Mouse (Mus musculus): ENCODE data around the gene Sdk1. TPM values are rescaled to one million over a fixed set of nuclear protein-coding genes. Genes with fewer than 3 reads are reported as not detected.
"Not testable (repeated sequence)": the region's sequence is repeated elsewhere in the genome, so short reads cannot be mapped to it uniquely, and the experiment has no call there.

Gene Sdk1
- polyA plus RNA-seq, 1 experiment: not detected

DNA sequence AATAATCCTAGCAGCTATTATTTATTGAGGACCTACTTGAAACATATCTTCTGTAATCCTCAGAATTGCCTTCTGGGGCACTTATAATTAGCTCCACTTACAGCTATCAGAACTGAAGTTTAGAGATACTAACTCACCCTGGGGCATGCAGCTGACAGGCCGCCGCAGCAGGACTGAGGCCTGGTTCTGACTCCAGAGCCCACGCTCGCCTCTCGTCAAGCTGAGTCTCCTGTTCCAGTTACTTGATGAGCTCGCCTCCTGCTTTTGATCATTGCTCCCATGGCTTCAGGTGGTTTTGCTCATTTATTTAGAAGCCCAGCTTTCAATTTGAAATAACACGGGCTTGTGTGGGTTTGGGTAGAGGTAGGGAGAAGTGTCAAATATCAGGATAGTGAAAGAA lies 374.5 kb downstream of the Sdk1 start:
- Histone ChIP-seq H3K27ac (ENCODE audit: insufficient read depth, low read depth, low read length) (no peak overlapping the region), H3K4me1 (ENCODE audit: control insufficient read depth, insufficient read depth, low read length) (peaks cover 2% of the 10 kb centered on the region; the same call in 1 of the 2 replicates), H3K4me3 (ENCODE audit: insufficient read depth, low read depth, low read length) (no peak overlapping the region)
- 95% methylated on average over 7 of the region's 7 CpGs for WGBS
- TF ChIP-seq POLR2A (IDR thresholded peaks at IDR 0.05; ENCODE audit: insufficient read depth, low read depth, low read length) (no peak), CTCF (IDR thresholded peaks at IDR 0.05; ENCODE audit: insufficient read depth, low read depth, low read length) (no peak)

DNA sequence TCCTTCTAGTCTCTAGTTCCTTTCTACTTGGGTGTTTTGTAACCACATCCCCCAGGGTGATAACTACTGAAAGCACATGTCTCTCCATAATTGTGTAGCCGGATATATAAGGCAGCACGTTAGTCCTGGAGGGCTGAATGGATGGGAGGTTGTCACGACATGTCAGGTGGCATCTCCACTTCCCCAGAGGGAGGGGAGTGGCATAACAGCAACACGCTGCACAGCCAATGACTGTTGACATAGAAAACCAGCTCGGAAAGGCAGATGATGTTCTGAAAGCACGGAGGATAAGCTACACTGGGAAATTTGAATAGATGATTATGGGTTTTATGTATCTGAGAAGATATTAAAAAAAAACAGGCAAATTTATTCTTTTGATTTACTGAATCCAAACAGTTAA lies 376.4 kb downstream of the Sdk1 start:
- TF ChIP-seq CTCF (IDR thresholded peaks at IDR 0.05; ENCODE audit: insufficient read depth, low read depth, low read length) (no peak), POLR2A (IDR thresholded peaks at IDR 0.05; ENCODE audit: insufficient read depth, low read depth, low read length) (no peak)
- WGBS: 45% methylated on average over 6 of the region's 6 CpGs
- Histone ChIP-seq H3K4me3 (ENCODE audit: insufficient read depth, low read depth, low read length) (no peak overlapping the region), H3K4me1 (ENCODE audit: control insufficient read depth, insufficient read depth, low read length) (peaks cover 2% of the 10 kb centered on the region; the same call in 1 of the 2 replicates), H3K27ac (ENCODE audit: insufficient read depth, low read depth, low read length) (no peak overlapping the region)

DNA sequence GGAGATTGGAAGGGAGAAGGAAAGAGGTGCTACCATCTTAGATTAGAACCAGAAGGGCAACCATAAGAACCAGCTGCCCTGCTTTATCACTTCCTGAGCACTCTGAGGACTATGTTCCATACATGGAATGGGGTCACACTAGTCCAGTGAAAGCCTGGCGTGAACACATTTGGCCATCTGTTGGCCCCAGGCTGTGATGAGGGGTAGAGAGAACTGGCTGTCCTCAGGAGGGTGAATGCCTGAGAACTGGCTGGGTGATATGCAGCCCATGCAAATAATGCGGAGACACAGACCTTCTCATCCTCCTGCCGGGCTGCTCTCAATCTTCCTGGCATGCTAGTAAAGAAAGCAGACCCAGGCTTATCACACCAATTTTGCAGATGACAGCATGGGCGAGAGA lies 384.1 kb downstream of the Sdk1 start:
- Histone ChIP-seq H3K4me1 (ENCODE audit: control insufficient read depth, insufficient read depth, low read length) (no peaks in the 10 kb centered on the region), H3K4me3 (ENCODE audit: insufficient read depth, low read depth, low read length) (no peak overlapping the region), H3K27ac (ENCODE audit: insufficient read depth, low read depth, low read length) (no peak overlapping the region)
- TF ChIP-seq POLR2A (IDR thresholded peaks at IDR 0.05; ENCODE audit: insufficient read depth, low read depth, low read length) (no peak), CTCF (IDR thresholded peaks at IDR 0.05; ENCODE audit: insufficient read depth, low read depth, low read length) (no peak)
- WGBS: 96% methylated on average over 4 of the region's 4 CpGs

DNA sequence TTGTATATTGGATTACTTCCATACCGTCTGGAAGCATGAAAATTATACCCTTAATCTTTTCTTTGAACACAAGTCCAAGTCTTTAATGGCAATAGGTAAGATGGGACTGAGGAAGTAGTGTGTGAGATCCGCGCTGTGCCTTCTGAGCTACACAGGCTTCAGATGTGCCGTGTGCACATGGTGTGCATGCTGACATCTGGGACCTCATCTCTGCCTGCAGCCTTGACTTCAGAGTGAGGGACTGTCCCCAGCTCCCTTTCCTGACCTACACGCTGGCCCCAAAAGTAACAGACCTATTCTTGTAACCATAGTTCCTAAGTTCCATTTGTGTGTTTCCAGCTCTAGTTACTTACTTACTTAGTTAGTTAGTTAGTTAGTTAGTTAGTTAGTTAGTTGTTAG lies 390.4 kb downstream of the Sdk1 start:
- no peak overlapping the region for H3K27ac ChIP-seq (ENCODE audit: insufficient read depth, low read depth, low read length)
- WGBS: 94% methylated on average over 5 of the region's 5 CpGs

DNA sequence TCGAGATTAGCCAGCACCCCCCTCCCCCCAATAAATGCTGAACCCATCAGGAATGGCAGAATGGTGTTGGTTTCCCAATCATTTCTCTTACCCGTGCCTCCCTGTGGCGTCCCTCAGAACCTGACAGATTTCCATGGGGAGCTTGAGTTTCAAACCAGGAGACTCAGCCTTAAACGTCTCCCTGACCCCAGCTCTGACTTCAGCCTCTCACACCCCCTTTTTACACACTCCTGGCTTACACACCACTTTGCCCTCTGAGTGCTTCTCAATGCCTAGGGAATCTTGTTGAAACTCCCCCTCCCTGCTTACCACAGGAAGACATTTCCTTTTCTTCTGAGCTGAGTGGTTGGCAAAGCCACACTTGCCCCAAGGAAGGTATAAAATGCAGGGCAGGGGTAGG lies 392.0 kb downstream of the Sdk1 start:
- 82% methylated on average over 4 of the region's 4 CpGs for WGBS
- Histone ChIP-seq H3K27ac (ENCODE audit: insufficient read depth, low read depth, low read length) (no peak overlapping the region), H3K4me3 (ENCODE audit: insufficient read depth, low read depth, low read length) (no peak overlapping the region), H3K4me1 (ENCODE audit: control insufficient read depth, insufficient read depth, low read length) (no peaks in the 10 kb centered on the region)
- no peak for TF ChIP-seq POLR2A (IDR thresholded peaks at IDR 0.05; ENCODE audit: insufficient read depth, low read depth, low read length)
- TF ChIP-seq CTCF (IDR thresholded peaks at IDR 0.05; ENCODE audit: insufficient read depth, low read depth, low read length): no peak

More for the DNA sequence above, 390.4 kb downstream of the Sdk1 start:
- Histone ChIP-seq H3K4me1 (ENCODE audit: control insufficient read depth, insufficient read depth, low read length) (no peaks in the 10 kb centered on the region), H3K4me3 (ENCODE audit: insufficient read depth, low read depth, low read length) (no peak overlapping the region)
- no peak for TF ChIP-seq CTCF (IDR thresholded peaks at IDR 0.05; ENCODE audit: insufficient read depth, low read depth, low read length)
- TF ChIP-seq POLR2A (IDR thresholded peaks at IDR 0.05; ENCODE audit: insufficient read depth, low read depth, low read length): no peak

GRCm38 (mm10) chr5:141636406-141636805 lies 395.1 kb downstream of the Sdk1 start:
- WGBS: 95% methylated on average over 11 of the region's 11 CpGs
- Histone ChIP-seq H3K4me3 (ENCODE audit: insufficient read depth, low read depth, low read length) (no peak overlapping the region), H3K27ac (ENCODE audit: insufficient read depth, low read depth, low read length) (no peak overlapping the region), H3K4me1 (ENCODE audit: control insufficient read depth, insufficient read depth, low read length) (no peaks in the 10 kb centered on the region)
- no peak for TF ChIP-seq CTCF (IDR thresholded peaks at IDR 0.05; ENCODE audit: insufficient read depth, low read depth, low read length)
- TF ChIP-seq POLR2A (IDR thresholded peaks at IDR 0.05; ENCODE audit: insufficient read depth, low read depth, low read length): no peak

- H3K27ac ChIP-seq (ENCODE audit: insufficient read depth, low read depth, low read length): not testable (repeated sequence)
- WGBS: 91% methylated on average over 3 of the region's 3 CpGs
These were observed 395.8 kb downstream of the Sdk1 start for GRCm38 (mm10) chr5:141637054-141637453.

DNA sequence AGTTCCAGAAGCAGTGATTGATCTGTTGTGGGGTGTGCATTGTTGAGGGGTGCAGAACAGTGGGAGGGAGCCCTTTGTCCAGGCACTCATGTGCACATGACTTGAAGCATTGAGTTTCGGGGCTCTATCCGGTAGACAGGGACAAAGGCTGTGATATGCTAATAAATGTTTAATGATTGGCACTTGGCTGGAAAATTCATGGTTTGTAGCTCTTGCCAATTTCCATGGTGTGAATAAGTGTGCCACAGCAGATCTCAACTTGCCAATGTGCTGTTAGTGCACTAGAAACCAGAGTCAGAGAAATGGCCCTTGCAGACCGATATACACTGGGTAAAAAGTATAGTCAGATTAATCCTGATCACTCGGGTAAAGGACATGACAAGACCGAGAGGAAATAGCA lies 404.4 kb downstream of the Sdk1 start:
- TF ChIP-seq POLR2A (IDR thresholded peaks at IDR 0.05; ENCODE audit: insufficient read depth, low read depth, low read length) (no peak), CTCF (IDR thresholded peaks at IDR 0.05; ENCODE audit: insufficient read depth, low read depth, low read length) (no peak)
- 0 out of 2 replicates have a peak, but pooled peaks cover 2% of the 10 kb centered on the region for H3K4me1 ChIP-seq (ENCODE audit: control insufficient read depth, insufficient read depth, low read length)
- no peak overlapping the region for H3K4me3 ChIP-seq (ENCODE audit: insufficient read depth, low read depth, low read length)
- H3K27ac ChIP-seq (ENCODE audit: insufficient read depth, low read depth, low read length): no peak overlapping the region
- WGBS: 78% methylated on average over 5 of the region's 5 CpGs

More at GRCm38 (mm10) chr5:141637054-141637453, 395.8 kb downstream of the Sdk1 start:
- not testable (repeated sequence) for H3K4me1 ChIP-seq (ENCODE audit: control insufficient read depth, insufficient read depth, low read length); H3K4me3 ChIP-seq (ENCODE audit: insufficient read depth, low read depth, low read length)

- Histone ChIP-seq H3K4me3 (ENCODE audit: insufficient read depth, low read depth, low read length) (no peak overlapping the region), H3K27ac (ENCODE audit: insufficient read depth, low read depth, low read length) (no peak overlapping the region), H3K4me1 (ENCODE audit: control insufficient read depth, insufficient read depth, low read length) (0 out of 2 replicates have a peak, but pooled peaks cover 2% of the 10 kb centered on the region)
- TF ChIP-seq CTCF (IDR thresholded peaks at IDR 0.05; ENCODE audit: insufficient read depth, low read depth, low read length) (no peak), POLR2A (IDR thresholded peaks at IDR 0.05; ENCODE audit: insufficient read depth, low read depth, low read length) (no peak)
- 76% methylated on average over 2 of the region's 2 CpGs for WGBS
These were observed 405.3 kb downstream of the Sdk1 start for GRCm38 (mm10) chr5:141646621-141647020.

- Histone ChIP-seq H3K4me1 (ENCODE audit: control insufficient read depth, insufficient read depth, low read length) (0 out of 2 replicates have a peak, but pooled peaks cover 2% of the 10 kb centered on the region), H3K27ac (ENCODE audit: insufficient read depth, low read depth, low read length) (no peak overlapping the region), H3K4me3 (ENCODE audit: insufficient read depth, low read depth, low read length) (no peak overlapping the region)
- WGBS: 72% methylated on average over 6 of the region's 6 CpGs
- TF ChIP-seq POLR2A (IDR thresholded peaks at IDR 0.05; ENCODE audit: insufficient read depth, low read depth, low read length): no peak
These were observed 408.6 kb downstream of the Sdk1 start for GRCm38 (mm10) chr5:141649831-141650375.

Measured in olfactory bulb, adult 2 months (tissue).